Mouse (Mus musculus) spleen, embryonic (tissue): Measurements from ENCODE around the gene Zpbp2.

Source experiments
- CTCF ChIA-PET: fragments of 350-600 bp; sonication (Branson Sonifier 250); formaldehyde crosslinking; loops from one replicate; lab custom pipeline; 2022; lab: Charles Lee

The Zpbp2 gene

GRCm38 (mm10) chr11:98550975-98551828, at the start of gene Zpbp2:
Gene Zpbp2 (plus strand): TSS chr11:98551097.
- CTCF ChIA-PET, result interaction anchor here (0.6 kb wide), 1 partner anchor 30 kb away, joined by 3 read pairs; no protein-coding TSS in a partner anchor

GRCm38 (mm10) chr11:98504926-98505325, 46.0 kb upstream of the Zpbp2 start:
- CTCF ChIA-PET, result no interaction called here

- CTCF ChIA-PET, result interaction anchor here (0.5 kb wide), 1 partner anchor 25 kb away, joined by 4 read pairs; no protein-coding TSS in a partner anchor
Measured at GRCm38 (mm10) chr11:98509434-98509833, 41.5 kb upstream of the Zpbp2 start.

GRCm38 (mm10) chr11:98510125-98510524, 40.8 kb upstream of the Zpbp2 start:
- CTCF ChIA-PET, result interaction anchor here (0.7 kb wide), 1 partner anchor 1941 kb away, joined by 3 read pairs; no protein-coding TSS in a partner anchor

GRCm38 (mm10) chr11:98512881-98513280, 38.0 kb upstream of the Zpbp2 start:
- CTCF ChIA-PET, result no interaction called here

- CTCF ChIA-PET, result no interaction called here
Measured at GRCm38 (mm10) chr11:98513356-98513936, 37.5 kb upstream of the Zpbp2 start.

- CTCF ChIA-PET, result no interaction called here
Measured at GRCm38 (mm10) chr11:98520468-98520867, 30.4 kb upstream of the Zpbp2 start.

- CTCF ChIA-PET, result interaction anchor here (0.6 to 1.1 kb wide), 2 partner anchors 10 to 41 kb away, joined by 3 to 13 read pairs; no protein-coding TSS in a partner anchor
Measured at GRCm38 (mm10) chr11:98525140-98525539, 25.8 kb upstream of the Zpbp2 start.

- CTCF ChIA-PET, result interaction anchor here (0.6 to 1.3 kb wide), 4 partner anchors 14 to 308 kb away, joined by 3 to 5 read pairs (median 3); no protein-coding TSS in a partner anchor
Measured at GRCm38 (mm10) chr11:98526824-98527461, 24.0 kb upstream of the Zpbp2 start.

- CTCF ChIA-PET, result interaction anchor here (1.1 kb wide), 1 partner anchor 9 kb away, joined by 3 read pairs; no protein-coding TSS in a partner anchor
Measured at GRCm38 (mm10) chr11:98537480-98538034, 13.3 kb upstream of the Zpbp2 start.

GRCm38 (mm10) chr11:98540319-98540718, 10.6 kb upstream of the Zpbp2 start:
- CTCF ChIA-PET, result interaction anchor here (1.0 to 1.2 kb wide), 2 partner anchors 9 to 22 kb away, joined by 4 read pairs; no protein-coding TSS in a partner anchor

- CTCF ChIA-PET, result interaction anchor here (0.7 kb wide), 1 partner anchor 363 kb away, joined by 3 read pairs; no protein-coding TSS in a partner anchor
Measured at GRCm38 (mm10) chr11:98542553-98542952, 8.3 kb upstream of the Zpbp2 start.

- CTCF ChIA-PET, result interaction anchor here (0.7 to 1.0 kb wide), 2 partner anchors 17 to 61 kb away, joined by 3 to 7 read pairs; no protein-coding TSS in a partner anchor
Measured at GRCm38 (mm10) chr11:98543414-98543813, 7.5 kb upstream of the Zpbp2 start.

GRCm38 (mm10) chr11:98544890-98545677, 5.8 kb upstream of the Zpbp2 start:
- CTCF ChIA-PET, result interaction anchor here (0.6 to 1.2 kb wide), 5 partner anchors 21 to 187 kb away, joined by 3 to 8 read pairs (median 4); partner anchors contain the start of gene Stard3

- CTCF ChIA-PET, result interaction anchor here (0.6 to 1.6 kb wide), 4 partner anchors 7 to 204 kb away, joined by 3 to 8 read pairs (median 3); no protein-coding TSS in a partner anchor
Measured at GRCm38 (mm10) chr11:98545711-98546231, 5.1 kb upstream of the Zpbp2 start, which contains the start of gene Ikzf3. Gene Ikzf3 (minus strand): TSS chr11:98546031.

GRCm38 (mm10) chr11:98546529-98547307, 4.2 kb upstream of the Zpbp2 start:
- CTCF ChIA-PET, result interaction anchor here (1.1 to 1.6 kb wide), 2 partner anchors 8 to 205 kb away, joined by 3 read pairs; no protein-coding TSS in a partner anchor

- CTCF ChIA-PET, result interaction anchor here (1.6 kb wide), 1 partner anchor 9 kb away, joined by 3 read pairs; no protein-coding TSS in a partner anchor
Measured at GRCm38 (mm10) chr11:98547308-98547693, 3.6 kb upstream of the Zpbp2 start.

GRCm38 (mm10) chr11:98549363-98549762, 1.5 kb upstream of the Zpbp2 start:
- CTCF ChIA-PET, result interaction anchor here (1.3 kb wide), 1 partner anchor 91 kb away, joined by 3 read pairs; no protein-coding TSS in a partner anchor
